Mouse (Mus musculus): ENCODE results near the gene Arid1a. TPM values are rescaled to one million over a fixed set of nuclear protein-coding genes. Genes with fewer than 3 reads are reported as not detected.

Arid1a gene
- polyA plus RNA-seq (2012; rRNA removed): 49.4 and 52.2 TPM in 2 replicates

DNA sequence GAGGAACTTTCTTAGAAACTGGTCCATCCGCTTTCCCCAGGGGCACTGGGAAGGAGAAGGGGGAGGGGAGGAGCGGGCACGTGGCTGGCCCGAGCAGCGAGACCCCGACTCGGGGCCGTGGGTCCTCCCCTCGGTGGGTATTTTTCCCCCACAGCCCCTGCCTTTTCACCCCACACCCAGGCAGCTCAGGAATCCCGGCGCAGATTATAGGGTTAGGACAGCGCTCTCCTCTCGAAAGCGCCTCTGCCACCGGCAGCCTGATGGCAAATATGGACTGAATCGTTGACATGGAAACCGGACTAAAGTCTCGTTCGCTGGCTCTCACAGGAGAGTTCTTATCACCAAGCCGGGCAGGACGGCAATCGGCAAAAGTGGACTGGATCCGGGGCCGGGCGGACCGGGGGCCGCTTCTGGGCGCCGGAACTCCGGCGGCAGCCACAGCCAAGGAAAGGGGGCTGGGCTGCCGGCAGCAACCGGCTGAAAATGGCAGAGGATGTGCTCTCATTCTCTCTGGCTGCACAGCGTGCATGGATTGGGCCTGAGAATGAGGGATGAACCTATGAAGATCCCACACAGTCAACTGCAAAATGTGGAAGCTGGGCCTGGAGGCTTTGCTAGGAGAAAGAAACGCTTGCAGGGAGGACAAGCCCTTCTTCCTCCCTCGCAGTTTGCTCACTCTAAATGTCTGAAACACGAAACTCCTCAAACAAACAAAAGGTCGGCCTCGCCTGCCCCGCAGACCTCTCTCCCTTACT is at the start of gene Arid1a:
Gene Arid1a, minus strand, starts transcription at position 256 of the 755 bp plus-strand sequence.
- H3K4me1 ChIP-seq (ENCODE audit: control insufficient read depth, insufficient read depth, low read length): peaks cover 7% of the 10 kb centered on the region
- H3K4me3 ChIP-seq (replicated peaks; ENCODE audit: insufficient read depth, low read depth, low read length): peak within 1 kb of the TSS; percentile 69
- peak within 1 kb of the TSS; percentile 94 for H3K27ac ChIP-seq (ENCODE audit: insufficient read depth, low read length)
- peak; percentile 94 to 95 for DNase-seq
- WGBS: under 1% methylated on average over 40 of the region's 40 CpGs
- no peak for TF ChIP-seq CTCF (IDR thresholded peaks at IDR 0.05; ENCODE audit: borderline replicate concordance, insufficient read depth, low read depth, low read length)
- TF ChIP-seq POLR2A (IDR thresholded peaks at IDR 0.05; ENCODE audit: borderline replicate concordance, insufficient read depth, low read length): peak; percentile 48; the same call in 1 of the 2 replicates
- no peaks in the 10 kb centered on the region for H3K27me3 ChIP-seq (ENCODE audit: control insufficient read depth, insufficient read depth, low read length)

DNA sequence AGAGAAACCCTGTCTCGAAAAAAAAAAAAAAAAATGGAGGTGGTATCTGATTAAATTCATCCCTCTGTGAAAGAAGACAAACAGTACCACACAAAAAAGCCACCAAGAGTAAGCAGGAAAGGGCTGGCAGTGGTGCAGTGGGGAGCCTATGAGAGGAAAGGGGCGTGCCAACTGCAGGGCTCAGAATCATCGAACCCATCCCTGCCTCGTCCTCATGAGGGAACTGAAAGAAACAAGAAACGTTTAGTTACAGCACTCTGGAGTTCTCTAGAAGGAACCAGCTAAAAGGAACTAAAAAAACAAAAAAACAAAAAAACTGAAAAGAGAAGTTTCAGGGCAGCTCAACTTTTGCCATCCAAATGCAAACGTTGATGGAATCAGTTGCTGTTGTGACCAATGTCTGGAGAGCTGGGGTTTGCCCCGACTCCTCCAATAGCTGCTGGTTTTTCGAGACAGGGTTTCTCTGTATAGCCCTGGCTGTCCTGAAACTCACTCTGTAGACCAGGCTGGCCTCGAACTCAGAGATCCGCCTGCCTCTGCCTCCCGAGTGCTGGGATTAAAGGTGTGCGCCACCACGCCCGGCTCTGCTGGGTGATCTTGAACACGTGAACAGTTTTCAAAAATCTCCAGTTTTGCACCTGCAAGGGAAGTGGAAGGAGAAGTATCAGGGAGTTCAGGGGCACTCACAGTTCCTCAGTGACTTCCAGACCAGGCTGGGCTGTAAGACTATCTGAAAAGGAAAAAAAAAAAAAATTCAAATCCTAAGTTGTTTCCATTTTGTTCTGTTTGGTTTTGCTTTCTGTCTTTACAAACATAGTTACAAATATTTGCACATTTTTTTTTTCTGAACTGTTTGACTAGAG is 48.1 kb upstream of the Arid1a start:
- no peak overlapping the region for H3K4me3 ChIP-seq (replicated peaks; ENCODE audit: insufficient read depth, low read depth, low read length)
- WGBS: 74% methylated on average over 15 of the region's 15 CpGs
- no peak overlapping the region for H3K27ac ChIP-seq (ENCODE audit: insufficient read depth, low read length)
- TF ChIP-seq POLR2A (IDR thresholded peaks at IDR 0.05; ENCODE audit: borderline replicate concordance, insufficient read depth, low read length): no peak
- DNase-seq: no peak
- no peaks in the 10 kb centered on the region for H3K4me1 ChIP-seq (ENCODE audit: control insufficient read depth, insufficient read depth, low read length)
- H3K27me3 ChIP-seq (ENCODE audit: control insufficient read depth, insufficient read depth, low read length): no peaks in the 10 kb centered on the region

DNA sequence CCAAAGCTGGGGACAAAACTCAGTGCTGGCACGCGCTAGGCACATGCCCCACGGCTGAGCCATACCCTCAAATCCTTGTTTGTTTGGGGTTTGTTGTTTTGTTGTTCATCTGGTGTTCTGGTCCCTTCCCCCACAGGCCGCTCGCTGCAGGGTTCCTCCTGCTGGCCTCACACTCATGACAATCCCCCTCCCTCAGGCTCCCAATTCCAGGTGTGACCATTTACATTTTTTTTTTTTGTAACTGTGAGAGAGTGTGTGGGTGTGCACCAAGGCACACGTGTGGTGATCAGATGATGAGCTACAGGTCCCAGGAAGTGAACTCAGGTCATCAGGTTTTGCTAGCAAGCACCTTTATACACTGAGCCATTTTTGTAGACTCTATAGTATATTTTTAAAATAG is 44.0 kb upstream of the Arid1a start:
- TF ChIP-seq CTCF (IDR thresholded peaks at IDR 0.05; ENCODE audit: borderline replicate concordance, insufficient read depth, low read depth, low read length): no peak
- TF ChIP-seq POLR2A (IDR thresholded peaks at IDR 0.05; ENCODE audit: borderline replicate concordance, insufficient read depth, low read length): no peak
- 29% methylated on average over 4 of the region's 6 CpGs for WGBS
- no peak overlapping the region for H3K27ac ChIP-seq (ENCODE audit: insufficient read depth, low read length)
- H3K27me3 ChIP-seq (ENCODE audit: control insufficient read depth, insufficient read depth, low read length): no peaks in the 10 kb centered on the region; the same call in 1 of the 2 replicates
- no peak for DNase-seq
- H3K4me1 ChIP-seq (ENCODE audit: control insufficient read depth, insufficient read depth, low read length): no peaks in the 10 kb centered on the region
- no peak overlapping the region for H3K4me3 ChIP-seq (replicated peaks; ENCODE audit: insufficient read depth, low read depth, low read length)

DNA sequence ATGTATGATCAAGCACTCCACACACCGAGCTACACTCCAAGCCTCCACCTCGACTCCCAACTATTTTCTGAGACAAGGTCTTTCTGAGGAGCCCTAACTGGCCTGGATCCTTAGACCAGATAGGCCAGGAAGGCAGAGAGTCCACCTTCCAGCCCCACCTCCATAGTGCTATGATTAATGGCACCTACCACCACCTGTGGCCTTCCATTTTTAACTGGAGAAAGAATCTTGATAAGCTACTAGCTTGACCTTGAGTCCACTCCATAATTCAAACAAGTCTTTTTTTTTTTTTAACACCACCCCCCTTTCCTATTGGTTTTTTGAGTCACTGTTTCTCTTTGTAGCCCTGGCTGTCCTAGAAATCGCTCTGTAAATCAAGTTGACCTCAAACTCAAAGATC is 36.7 kb upstream of the Arid1a start:
- H3K27me3 ChIP-seq (ENCODE audit: control insufficient read depth, insufficient read depth, low read length): no peaks in the 10 kb centered on the region; the same call in 1 of the 2 replicates
- WGBS: 84% methylated on average over 3 of the region's 3 CpGs
- no peak for DNase-seq
- no peak overlapping the region for H3K27ac ChIP-seq (ENCODE audit: insufficient read depth, low read length)
- H3K4me3 ChIP-seq (replicated peaks; ENCODE audit: insufficient read depth, low read depth, low read length): no peak overlapping the region
- TF ChIP-seq POLR2A (IDR thresholded peaks at IDR 0.05; ENCODE audit: borderline replicate concordance, insufficient read depth, low read length) (no peak), CTCF (IDR thresholded peaks at IDR 0.05; ENCODE audit: borderline replicate concordance, insufficient read depth, low read depth, low read length) (no peak)
- H3K4me1 ChIP-seq (ENCODE audit: control insufficient read depth, insufficient read depth, low read length): no peaks in the 10 kb centered on the region

DNA sequence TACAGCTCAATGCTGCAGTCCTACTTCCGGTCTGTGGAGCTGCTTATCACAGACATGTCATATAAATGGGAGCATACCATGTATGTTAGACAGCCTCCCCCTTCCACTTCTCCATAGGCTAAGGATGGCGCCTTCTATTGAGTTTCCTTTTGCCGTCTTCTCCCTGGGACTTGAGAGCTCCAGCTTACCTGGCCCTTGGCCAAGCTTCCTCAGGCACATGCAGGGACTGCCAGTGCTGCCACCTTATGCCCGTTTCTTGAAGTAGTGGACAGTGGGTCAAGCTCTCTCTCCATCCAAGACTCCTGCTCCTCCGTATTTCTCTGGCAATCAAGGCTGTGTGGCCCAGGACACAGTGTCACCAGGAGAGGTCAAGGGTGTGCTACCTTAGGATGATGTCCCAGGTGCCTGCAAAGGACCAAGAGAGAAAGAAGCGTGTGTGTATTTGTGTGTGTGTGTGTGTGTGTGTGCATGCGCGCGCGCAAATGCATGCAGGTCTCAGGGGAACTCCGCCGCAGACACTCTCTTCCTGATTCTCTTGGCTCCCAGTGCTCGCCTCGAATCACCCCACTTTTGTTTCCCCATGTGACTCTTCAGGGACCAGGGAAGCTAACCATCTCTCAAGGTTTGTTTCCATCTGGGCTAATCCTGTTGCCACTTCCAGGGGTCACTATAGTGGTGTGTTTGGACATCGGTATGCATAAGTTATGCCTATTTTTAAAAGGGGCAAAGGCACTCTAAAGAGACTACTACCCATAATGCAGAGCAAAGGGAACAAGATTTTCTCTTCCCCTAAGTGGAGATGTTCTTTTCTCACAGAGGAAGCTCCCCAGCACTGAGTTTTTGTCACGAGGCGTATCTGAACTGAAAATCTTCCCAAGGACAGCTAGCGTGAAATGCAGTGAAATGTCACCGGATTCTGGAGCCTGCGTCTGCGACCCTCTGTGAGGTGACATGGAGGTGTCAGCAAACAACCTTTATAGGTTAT is 18.3 kb upstream of the Arid1a start:
- Histone ChIP-seq H3K4me1 (ENCODE audit: control insufficient read depth, insufficient read depth, low read length) (peaks cover 2% of the 10 kb centered on the region; the same call in 1 of the 2 replicates), H3K4me3 (replicated peaks; ENCODE audit: insufficient read depth, low read depth, low read length) (peak overlapping the region; percentile 33), H3K27ac (ENCODE audit: insufficient read depth, low read length) (no peak overlapping the region), H3K27me3 (ENCODE audit: control insufficient read depth, insufficient read depth, low read length) (no peaks in the 10 kb centered on the region)
- peak; percentile 88 to 91 for DNase-seq
- WGBS: 53% methylated on average over 21 of the region's 21 CpGs
- no peak for TF ChIP-seq POLR2A (IDR thresholded peaks at IDR 0.05; ENCODE audit: borderline replicate concordance, insufficient read depth, low read length)
- peak; percentile 92 for TF ChIP-seq CTCF (IDR thresholded peaks at IDR 0.05; ENCODE audit: borderline replicate concordance, insufficient read depth, low read depth, low read length)

DNA sequence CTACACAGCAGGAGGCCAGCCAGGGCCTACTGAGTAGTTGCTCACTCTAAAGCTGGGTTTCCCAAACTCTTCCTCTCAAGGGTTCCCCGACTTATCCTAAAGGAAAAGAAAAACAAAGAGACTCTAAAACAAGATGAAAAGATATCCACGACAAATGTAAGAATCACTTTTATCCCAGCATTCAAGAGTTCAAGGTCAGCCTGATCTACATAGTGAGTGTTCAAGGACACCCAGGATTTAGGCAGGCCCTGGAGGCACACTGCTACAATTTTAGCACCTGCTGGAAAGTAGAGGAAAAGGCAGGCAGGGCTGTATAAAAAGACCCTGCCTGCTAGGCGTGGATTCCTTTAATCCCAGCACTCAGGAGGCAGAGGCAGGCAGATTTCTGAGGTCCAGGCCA is 12.6 kb upstream of the Arid1a start:
- no peaks in the 10 kb centered on the region for H3K4me1 ChIP-seq (ENCODE audit: control insufficient read depth, insufficient read depth, low read length)
- no peaks in the 10 kb centered on the region; the same call in 1 of the 2 replicates for H3K27me3 ChIP-seq (ENCODE audit: control insufficient read depth, insufficient read depth, low read length)
- TF ChIP-seq POLR2A (IDR thresholded peaks at IDR 0.05; ENCODE audit: borderline replicate concordance, insufficient read depth, low read length): no peak
- TF ChIP-seq CTCF (IDR thresholded peaks at IDR 0.05; ENCODE audit: borderline replicate concordance, insufficient read depth, low read depth, low read length): no peak
- 83% methylated on average over 3 of the region's 3 CpGs for WGBS
- no peak overlapping the region for H3K4me3 ChIP-seq (replicated peaks; ENCODE audit: insufficient read depth, low read depth, low read length)
- no peak for DNase-seq
- H3K27ac ChIP-seq (ENCODE audit: insufficient read depth, low read length): no peak overlapping the region

DNA sequence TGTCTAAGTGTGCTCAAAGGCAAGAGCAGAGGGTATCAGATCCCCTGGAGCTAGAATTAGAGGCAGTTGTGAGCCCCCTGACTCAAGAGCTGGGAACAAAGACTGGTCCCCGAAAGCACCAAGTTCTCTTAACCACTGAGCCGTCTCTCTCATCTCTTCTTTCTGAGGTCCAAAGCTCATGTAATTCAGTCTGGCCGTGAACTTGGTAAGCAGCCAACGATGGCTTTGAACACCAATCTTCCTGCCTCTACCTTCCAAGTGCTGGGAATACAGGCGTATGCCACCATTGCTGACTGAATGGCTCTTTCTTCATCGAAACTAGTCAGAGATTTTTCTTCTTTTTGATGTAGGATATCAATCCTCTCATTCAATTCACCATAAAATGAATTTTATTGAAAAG is 6.5 kb upstream of the Arid1a start:
- H3K27me3 ChIP-seq (ENCODE audit: control insufficient read depth, insufficient read depth, low read length): no peaks in the 10 kb centered on the region; the same call in 1 of the 2 replicates
- TF ChIP-seq CTCF (IDR thresholded peaks at IDR 0.05; ENCODE audit: borderline replicate concordance, insufficient read depth, low read depth, low read length) (no peak), POLR2A (IDR thresholded peaks at IDR 0.05; ENCODE audit: borderline replicate concordance, insufficient read depth, low read length) (no peak)
- WGBS: 25% methylated on average over 6 of the region's 6 CpGs
- no peak for DNase-seq
- no peak overlapping the region for H3K4me3 ChIP-seq (replicated peaks; ENCODE audit: insufficient read depth, low read depth, low read length)
- no peaks in the 10 kb centered on the region for H3K4me1 ChIP-seq (ENCODE audit: control insufficient read depth, insufficient read depth, low read length)
- no peak overlapping the region for H3K27ac ChIP-seq (ENCODE audit: insufficient read depth, low read length)
